Mouse (Mus musculus): ENCODE data around the gene Dnm1. TPM values are rescaled to one million over a fixed set of nuclear protein-coding genes. Genes with fewer than 3 reads are reported as not detected.

The Dnm1 gene
- 18.0 TPM for polyA plus RNA-seq (2021)

DNA sequence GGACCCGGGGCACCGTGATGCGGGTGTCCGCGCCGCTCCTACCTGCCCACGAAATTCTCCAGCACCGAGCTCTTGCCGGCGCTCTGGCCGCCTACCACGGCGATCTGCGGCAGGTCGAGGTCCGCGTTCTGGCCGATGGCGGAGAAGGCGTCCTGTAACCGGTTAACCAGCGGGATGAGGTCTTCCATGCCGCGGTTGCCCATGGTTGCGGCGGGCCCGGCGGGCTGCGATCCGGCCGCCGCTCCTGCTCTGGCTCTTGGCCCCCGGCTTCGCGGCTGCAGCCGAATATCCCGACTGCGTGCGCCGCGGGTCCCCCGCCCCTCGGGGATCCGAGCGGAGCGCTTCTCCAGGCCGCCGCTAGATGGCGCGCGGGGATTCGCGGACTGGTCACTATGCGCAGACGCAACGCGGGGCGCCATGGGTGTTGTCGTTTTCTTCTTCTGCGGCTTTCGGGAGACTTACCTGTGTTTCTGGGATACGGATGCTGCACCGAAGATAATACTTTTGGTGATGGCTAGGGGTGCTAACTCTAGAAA lies at the start of gene Dnm1:
Gene Dnm1, minus strand, starts transcription at position 332 of the 536 bp plus-strand sequence.
- CTCF ChIA-PET: interaction anchor here (0.9 to 1.6 kb wide), 3 partner anchors 18 to 45 kb away, joined by 4 to 5 read pairs (median 5); no protein-coding TSS in a partner anchor

DNA sequence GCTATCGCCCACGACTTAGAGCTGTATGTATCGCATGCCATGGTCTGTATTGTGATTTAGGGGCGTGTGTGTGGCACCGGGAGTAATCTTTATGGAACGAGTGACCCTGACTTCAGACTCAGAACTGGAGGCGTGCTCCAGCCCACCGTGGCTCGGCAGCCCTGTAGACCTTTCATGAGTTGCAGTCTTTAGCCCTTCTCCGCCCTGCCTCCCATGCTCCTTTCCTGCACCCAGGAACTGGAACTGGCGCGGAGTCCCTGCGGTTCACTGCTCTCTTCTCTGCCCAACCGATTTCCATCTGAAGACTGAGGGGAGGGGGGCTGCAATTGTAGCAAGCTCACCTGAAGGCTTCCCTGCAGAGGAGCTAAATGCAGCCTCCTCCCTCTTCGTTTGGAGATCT lies 43.6 kb upstream of the Dnm1 start:
- ChIA-PET POLR2A (no interaction called here), CTCF (interaction anchor here (1.0 to 2.8 kb wide), 4 partner anchors 40 to 178 kb away, joined by 3 to 9 read pairs (median 3); partner anchors contain the start of gene 9430097D07Rik)
- no peak for DNase-seq (ENCODE audit: low read depth, low spot score)
- in situ Hi-C loops (cut with MboI; ENCODE audit: low pct_unique_long_range_greater_than_20kb): loop anchor here (5.0 kb wide), 1 partner anchor 176 kb away; the partner anchor contains the start of genes Dpm2 and Pip5kl1
- no peak for TF ChIP-seq CTCF (IDR thresholded peaks at IDR 0.05)
- ATAC-seq: peak; percentile 3
- no peaks in the 10 kb centered on the region for H3K27me3 ChIP-seq

More for the DNA sequence above, at the start of gene Dnm1:
- POLR2A ChIA-PET: interaction anchor here (0.7 kb wide), 1 partner anchor 335 kb away, joined by 3 read pairs; no protein-coding TSS in a partner anchor
- peak; percentile 40 for ATAC-seq
- no peaks in the 10 kb centered on the region for H3K27me3 ChIP-seq
- in situ Hi-C loops (cut with MboI; ENCODE audit: low pct_unique_long_range_greater_than_20kb): loop anchor here (5.0 kb wide), 1 partner anchor 41 kb away; no protein-coding TSS in a partner anchor
- no peak for DNase-seq (ENCODE audit: low read depth, low spot score)
- TF ChIP-seq CTCF (IDR thresholded peaks at IDR 0.05): no peak

DNA sequence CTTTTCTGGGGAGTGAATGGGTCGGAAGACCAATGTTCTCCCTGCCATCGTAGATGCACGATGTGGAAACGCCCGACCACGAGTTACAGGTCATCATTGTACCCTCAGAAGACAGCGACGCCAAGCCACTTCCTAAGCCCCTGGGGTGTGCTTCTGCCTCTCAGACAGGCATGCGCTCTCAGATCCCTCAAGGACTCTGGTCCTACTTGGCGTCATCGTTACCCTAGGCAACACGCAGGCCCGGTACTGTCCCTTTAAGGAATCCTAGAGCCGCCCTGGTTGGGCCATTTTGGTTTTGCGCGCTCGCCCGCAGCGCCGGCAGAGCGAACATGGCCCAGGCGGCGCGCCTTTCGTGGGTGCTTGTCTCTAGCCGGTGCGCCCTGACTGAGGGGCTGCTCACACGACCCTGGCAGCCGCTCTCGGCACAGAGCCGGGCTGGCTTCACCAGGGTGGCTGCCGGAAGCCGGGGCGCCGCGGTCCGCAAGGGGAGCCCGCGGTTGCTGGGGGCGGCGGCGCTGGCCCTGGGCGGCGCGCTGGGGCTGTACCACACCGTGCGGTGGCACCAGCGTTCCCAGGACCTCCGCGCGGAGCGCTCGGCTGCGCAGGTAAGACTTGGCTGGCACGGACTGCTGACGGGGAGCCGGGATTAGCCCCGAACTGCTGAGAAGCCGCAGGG lies 42.9 kb upstream of the Dnm1 start:
- ATAC-seq: peak; percentile 87
- in situ Hi-C loops (cut with MboI; ENCODE audit: low pct_unique_long_range_greater_than_20kb): loop anchor here (5.0 kb wide), 1 partner anchor 176 kb away; the partner anchor contains the start of genes Dpm2 and Pip5kl1
- no peaks in the 10 kb centered on the region for H3K27me3 ChIP-seq
- TF ChIP-seq CTCF (IDR thresholded peaks at IDR 0.05): no peak
- CTCF ChIA-PET: interaction anchor here (1.0 to 2.8 kb wide), 2 partner anchors 41 to 91 kb away, joined by 3 to 9 read pairs; no protein-coding TSS in a partner anchor
- POLR2A ChIA-PET: no interaction called here
- DNase-seq (ENCODE audit: low read depth, low spot score): peak; percentile 85

DNA sequence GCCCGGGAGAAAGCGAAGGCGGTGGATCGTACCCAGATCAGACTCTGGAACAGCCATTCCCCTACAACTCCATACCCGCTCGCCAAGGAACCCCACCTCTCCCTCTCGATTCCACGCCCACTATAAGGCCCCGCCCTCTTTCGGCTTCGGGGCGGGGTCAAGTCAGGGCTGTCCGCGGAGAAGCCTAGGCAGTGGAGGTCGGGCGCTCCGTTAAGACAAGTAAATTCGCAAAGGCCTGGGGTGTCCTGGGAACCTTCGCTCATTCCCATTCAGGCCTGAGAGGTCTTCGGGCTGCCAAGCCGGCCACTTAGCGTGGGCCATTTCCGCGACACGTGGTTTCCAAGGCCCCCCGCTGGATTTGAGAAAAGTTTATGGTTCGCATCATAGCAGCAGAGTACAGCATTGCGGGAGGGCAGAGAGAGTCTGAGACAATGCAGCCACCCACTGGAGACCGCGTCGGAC lies 42.4 kb upstream of the Dnm1 start, which contains the start of gene Ptges2:
Gene Ptges2, plus strand, starts transcription at position 413 of the 462 bp plus-strand sequence.
- no peaks in the 10 kb centered on the region for H3K27me3 ChIP-seq
- CTCF ChIA-PET: no interaction called here

DNA sequence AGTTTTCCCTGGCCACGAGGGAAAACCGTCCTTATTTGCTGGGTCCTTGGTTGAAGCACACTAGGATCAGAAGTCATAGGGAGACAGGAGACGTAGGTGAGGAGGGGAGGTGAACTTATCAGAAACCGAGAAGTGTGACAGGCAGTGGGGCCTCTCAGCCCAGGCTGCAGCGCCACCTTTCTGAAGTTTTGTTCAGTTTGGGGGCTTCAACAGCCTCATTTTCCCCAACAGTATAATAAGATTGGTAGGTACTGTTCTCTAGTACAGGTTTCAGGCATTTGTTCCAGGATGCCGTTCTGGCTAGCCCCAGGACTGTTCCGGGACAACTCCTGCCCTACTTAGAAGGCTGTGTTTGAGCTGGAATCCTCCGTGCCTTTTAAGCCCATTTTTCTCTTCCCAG lies 41.8 kb upstream of the Dnm1 start:
- H3K27me3 ChIP-seq: no peaks in the 10 kb centered on the region
- DNase-seq (ENCODE audit: low read depth, low spot score) (no peak), ATAC-seq (no peak)
- CTCF ChIA-PET: no interaction called here
- in situ Hi-C loops (cut with MboI; ENCODE audit: low pct_unique_long_range_greater_than_20kb): loop anchor here (5.0 kb wide), 1 partner anchor 177 kb away; the partner anchor contains the start of genes Dpm2 and Pip5kl1
- TF ChIP-seq CTCF (IDR thresholded peaks at IDR 0.05): no peak
- POLR2A ChIA-PET: interaction anchor here (1.0 kb wide), 1 partner anchor 31 kb away, joined by 4 read pairs; no protein-coding TSS in a partner anchor

More for the DNA sequence above, 42.4 kb upstream of the Dnm1 start, which contains the start of gene Ptges2:
- no peak for TF ChIP-seq CTCF (IDR thresholded peaks at IDR 0.05)
- POLR2A ChIA-PET: interaction anchor here (1.0 kb wide), 1 partner anchor 32 kb away, joined by 4 read pairs; no protein-coding TSS in a partner anchor
- ATAC-seq (peak; percentile 67), DNase-seq (ENCODE audit: low read depth, low spot score) (no peak)
- in situ Hi-C loops (cut with MboI; ENCODE audit: low pct_unique_long_range_greater_than_20kb): loop anchor here (5.0 kb wide), 1 partner anchor 177 kb away; the partner anchor contains the start of genes Dpm2 and Pip5kl1

DNA sequence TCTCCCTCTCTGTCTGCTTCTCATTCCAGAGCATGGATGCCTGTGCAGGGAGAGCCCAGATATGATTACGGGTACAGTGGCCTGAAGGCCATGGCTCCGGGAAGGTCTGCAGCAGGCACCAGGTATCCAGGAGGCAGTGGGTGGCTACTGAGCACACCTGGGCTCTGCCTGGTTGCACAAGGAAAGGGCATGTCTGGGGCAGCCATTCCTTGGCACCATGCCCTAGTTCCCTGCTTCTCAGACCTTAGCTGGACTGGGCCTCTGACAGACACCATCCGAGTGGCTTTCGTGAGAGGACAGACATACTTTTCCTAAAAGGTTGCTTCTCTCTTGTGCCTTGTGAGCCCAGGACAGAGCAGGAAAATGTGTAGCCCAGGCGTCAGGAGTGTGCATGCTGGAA lies 38.9 kb upstream of the Dnm1 start:
- ATAC-seq (no peak), DNase-seq (ENCODE audit: low read depth, low spot score) (no peak)
- no peak for TF ChIP-seq CTCF (IDR thresholded peaks at IDR 0.05)
- H3K27me3 ChIP-seq: no peaks in the 10 kb centered on the region
- in situ Hi-C loops (cut with MboI; ENCODE audit: low pct_unique_long_range_greater_than_20kb): no loop called here
- CTCF ChIA-PET: no interaction called here
- POLR2A ChIA-PET: no interaction called here

DNA sequence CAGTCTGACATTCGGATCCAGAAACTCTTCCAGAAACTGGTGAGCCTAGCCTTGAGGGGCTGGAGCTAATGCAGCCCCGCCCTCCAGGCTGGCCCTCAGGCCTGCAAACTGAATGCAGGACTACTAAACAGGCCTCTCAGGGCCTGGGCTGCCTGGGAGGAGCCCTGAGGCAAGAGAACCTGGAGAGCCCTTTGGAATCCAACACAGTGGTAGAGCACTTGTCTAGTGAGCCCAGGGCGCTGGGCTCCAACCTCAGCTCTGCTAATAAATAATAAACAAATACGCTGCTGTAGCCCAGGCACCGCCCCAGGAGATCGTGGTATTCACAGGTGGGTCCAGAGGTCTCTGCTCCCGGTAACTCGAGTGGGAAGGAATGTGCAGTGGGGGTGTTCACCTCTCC lies 37.7 kb upstream of the Dnm1 start:
- no peak for TF ChIP-seq CTCF (IDR thresholded peaks at IDR 0.05)
- in situ Hi-C loops (cut with MboI; ENCODE audit: low pct_unique_long_range_greater_than_20kb): no loop called here
- POLR2A ChIA-PET: no interaction called here
- ATAC-seq (no peak), DNase-seq (ENCODE audit: low read depth, low spot score) (no peak)
- no peaks in the 10 kb centered on the region for H3K27me3 ChIP-seq
- CTCF ChIA-PET: no interaction called here

DNA sequence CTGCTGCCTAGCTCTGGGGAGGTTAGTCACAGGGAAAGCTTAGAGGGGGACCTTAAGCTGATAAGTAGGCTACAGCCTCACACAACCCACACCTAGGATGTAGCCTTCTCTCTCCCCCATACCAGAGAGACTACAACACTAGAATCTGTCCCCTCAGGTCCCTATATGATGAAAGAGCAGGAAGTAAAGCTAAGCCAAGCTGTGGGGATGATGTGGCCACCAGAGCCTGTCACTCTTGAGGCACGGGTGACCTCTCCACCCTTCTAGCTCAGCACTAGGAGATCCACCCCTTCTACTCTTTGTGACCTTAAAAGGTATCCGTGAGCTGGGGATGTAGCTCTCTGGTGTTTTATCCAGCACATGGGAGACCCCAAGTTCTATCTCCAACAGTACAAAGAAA lies 36.0 kb upstream of the Dnm1 start:
- in situ Hi-C loops (cut with MboI; ENCODE audit: low pct_unique_long_range_greater_than_20kb): no loop called here
- no peaks in the 10 kb centered on the region for H3K27me3 ChIP-seq
- ChIA-PET POLR2A (no interaction called here), CTCF (no interaction called here)
- no peak for TF ChIP-seq CTCF (IDR thresholded peaks at IDR 0.05)
- no peak for ATAC-seq
- no peak for DNase-seq (ENCODE audit: low read depth, low spot score)

DNA sequence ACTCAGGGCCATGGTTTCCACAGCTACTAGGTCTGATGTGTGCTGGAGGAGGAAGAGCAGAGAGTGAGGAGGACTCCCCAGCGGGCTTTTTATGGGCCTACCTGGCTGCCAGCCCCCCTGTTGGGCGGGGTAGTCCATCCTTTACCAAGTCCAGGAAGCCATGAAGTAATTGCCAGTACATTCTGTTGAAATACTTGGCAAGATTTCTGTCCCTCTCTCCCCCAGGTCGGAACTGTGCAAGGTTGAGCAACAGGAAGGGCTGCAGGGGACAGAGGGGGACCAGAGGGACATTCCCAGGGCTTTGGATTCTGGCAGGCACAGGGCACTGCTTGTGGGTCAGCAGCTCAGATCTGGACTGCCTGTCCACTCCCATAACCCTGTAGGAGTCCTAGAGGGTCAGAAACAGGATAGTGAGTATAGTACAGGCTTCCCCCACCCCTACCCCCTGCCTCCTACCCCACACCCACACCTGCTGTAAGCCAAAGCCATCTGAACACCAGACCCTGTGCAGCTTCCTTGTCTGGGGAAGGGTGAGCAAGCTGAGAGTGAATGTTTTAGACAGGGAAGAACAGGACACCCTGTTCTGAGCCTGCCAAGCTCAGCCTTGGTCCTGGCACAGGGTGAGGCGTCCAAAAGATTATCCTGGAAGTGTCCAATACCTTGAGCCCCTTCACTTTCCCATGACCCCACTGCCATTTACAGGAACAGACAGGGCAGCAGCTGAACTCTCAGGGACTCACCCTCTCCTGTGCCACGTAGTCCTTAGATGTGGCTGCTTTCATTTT lies 34.8 kb upstream of the Dnm1 start, which contains the start of gene Lcn2:
Gene Lcn2, minus strand, starts transcription at position 547 of the 785 bp plus-strand sequence.
- ChIA-PET POLR2A (no interaction called here), CTCF (no interaction called here)
- in situ Hi-C loops (cut with MboI; ENCODE audit: low pct_unique_long_range_greater_than_20kb): no loop called here
- TF ChIP-seq CTCF (IDR thresholded peaks at IDR 0.05): no peak
- DNase-seq (ENCODE audit: low read depth, low spot score): no peak
- ATAC-seq: peak; percentile 10
- H3K27me3 ChIP-seq: no peaks in the 10 kb centered on the region

DNA sequence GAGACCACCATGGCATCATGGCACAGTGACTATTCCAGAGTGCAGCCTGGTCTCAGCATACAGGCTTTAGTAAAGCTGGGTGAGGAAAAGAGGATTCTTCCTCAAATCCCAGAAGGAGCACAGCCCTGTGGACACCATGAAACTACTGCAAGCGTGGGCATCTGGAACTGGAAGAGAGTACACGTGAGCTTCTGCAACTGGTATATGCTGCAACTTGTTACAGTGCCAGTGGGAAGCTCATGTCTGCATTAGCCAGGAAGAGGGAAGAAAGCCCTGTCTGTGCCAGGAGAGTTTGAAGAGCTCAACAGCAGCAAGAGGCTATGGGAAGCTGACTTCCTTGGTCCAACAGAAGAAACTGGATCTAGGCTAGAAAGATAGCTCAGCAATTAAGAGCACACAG lies 29.6 kb upstream of the Dnm1 start:
- DNase-seq (ENCODE audit: low read depth, low spot score): no peak
- in situ Hi-C loops (cut with MboI; ENCODE audit: low pct_unique_long_range_greater_than_20kb): no loop called here
- POLR2A ChIA-PET: interaction anchor here (0.6 kb wide), 1 partner anchor 189 kb away, joined by 3 read pairs; no protein-coding TSS in a partner anchor
- no peak for TF ChIP-seq CTCF (IDR thresholded peaks at IDR 0.05)
- no peaks in the 10 kb centered on the region for H3K27me3 ChIP-seq
- CTCF ChIA-PET: interaction anchor here (2.5 kb wide), 1 partner anchor 22 kb away, joined by 8 read pairs; no protein-coding TSS in a partner anchor
- no peak for ATAC-seq
